Mouse (Mus musculus): ENCODE measurements around the gene Azi2. TPM values are rescaled to one million over a fixed set of nuclear protein-coding genes. Genes with fewer than 3 reads are reported as not detected.

Azi2 gene
- polyA plus RNA-seq (2017; shearing (Covaris generic)): 116 TPM

DNA sequence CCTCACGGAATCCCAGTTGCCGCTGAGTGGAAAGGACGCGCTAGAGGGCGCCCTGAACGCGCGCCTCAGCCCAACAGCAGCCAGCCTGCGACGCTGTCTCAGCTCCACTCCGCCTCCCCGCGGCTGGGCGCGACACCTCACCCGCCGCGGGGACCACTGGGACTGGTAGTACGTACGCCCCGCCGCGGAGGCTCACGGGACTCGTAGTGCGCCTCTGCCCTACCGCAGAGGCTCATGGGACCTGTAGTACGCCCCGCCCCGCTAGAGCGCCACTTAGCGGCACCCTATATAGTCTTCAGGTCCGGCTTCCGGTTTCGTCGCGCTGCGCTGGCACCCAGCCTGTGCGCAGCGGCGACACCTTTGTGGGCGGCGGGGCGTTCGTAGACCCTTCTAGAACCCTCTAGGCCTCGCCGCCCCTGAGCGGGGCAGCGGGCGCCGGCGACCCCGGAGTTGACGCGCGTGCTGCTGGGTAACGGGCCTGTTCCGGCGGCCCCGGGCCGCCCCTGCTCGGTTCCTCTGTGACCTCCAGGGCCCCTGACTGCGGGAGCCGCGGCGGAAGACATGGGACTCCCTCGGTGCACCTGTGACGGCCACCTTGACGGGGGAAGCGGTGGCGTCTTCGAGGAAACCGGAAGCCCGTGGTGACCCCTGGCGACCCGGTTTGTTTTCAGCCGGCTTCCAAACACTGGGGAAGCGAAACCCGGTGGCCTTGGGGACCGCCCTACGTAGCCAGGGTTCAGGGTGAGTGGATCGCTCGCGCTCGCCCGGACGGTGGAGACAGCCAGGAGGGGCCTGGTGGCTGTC, at the start of gene Azi2:
Azi2 (plus strand) TSS at position 282 of the 804 bp plus-strand sequence.

Other genes with a start within 250 kb of the Azi2 start
- 71.9 TPM for gene Cmc1, start 109.7 kb downstream of the Azi2 start, polyA plus RNA-seq (2017; shearing (Covaris generic))